Mouse (Mus musculus) intestine, embryonic 15.5 days (tissue): ENCODE results near the gene Ddx42. TPM values are rescaled to one million over a fixed set of nuclear protein-coding genes. Genes with fewer than 3 reads are reported as not detected.

Experiments
- ATAC-seq: fragments of 200-750 bp; cut with Nextera tagmentation; 2 replicates; pipeline ENCODE4 v1.8.0; 2017; ENCODE audit warnings: moderate TSS enrichment, moderate library complexity
- H3K27ac ChIP-seq: fragments of 300-500 bp; sonication (generic); 2 replicates; pipeline ENCODE4 v1.5.1; 2015; ENCODE audit warnings: mild to moderate bottlenecking, inconsistent platforms
- H3K27me3 ChIP-seq: fragments of 300-500 bp; sonication (generic); replicated peaks from 2 replicates; pipeline ENCODE4 v1.6.1; 2015; ENCODE audit warnings: inconsistent platforms
- H3K36me3 ChIP-seq: fragments of 300-500 bp; sonication (generic); 2 replicates; pipeline ENCODE4 v1.6.1; 2015; ENCODE audit warnings: inconsistent platforms
- H3K4me1 ChIP-seq: fragments of 300-500 bp; sonication (generic); replicated peaks from 2 replicates; pipeline ENCODE4 v1.6.1; 2015; ENCODE audit warnings: inconsistent platforms
- H3K4me2 ChIP-seq: fragments of 300-500 bp; sonication (generic); replicated peaks from 2 replicates; pipeline ENCODE4 v1.6.1; 2015; ENCODE audit warnings: mild to moderate bottlenecking, inconsistent platforms
- H3K4me3 ChIP-seq: fragments of 300-500 bp; sonication (generic); replicated peaks from 2 replicates; pipeline ENCODE4 v1.5.1; 2015; ENCODE audit warnings: inconsistent platforms
- H3K9ac ChIP-seq: fragments of 300-500 bp; sonication (generic); 2 replicates; pipeline ENCODE4 v1.6.1; 2015; ENCODE audit warnings: inconsistent platforms
- H3K9me3 ChIP-seq: fragments of 300-500 bp; sonication (generic); 2 replicates; pipeline ENCODE4 v1.6.1; 2016; ENCODE audit warnings: inconsistent platforms
- WGBS: fragments of 180-500 bp; shearing (Covaris S2); methylation state at CpG from one replicate; pipeline ENCODE4 v1.1.7; 2015; 5-methylcytosine and 5-hydroxymethylcytosine counted together
- polyA plus RNA-seq: library from polyadenylated mRNA; unstranded; fragments of >200 nt; fragmentation: Nextera tagmentation; extraction: Ambion mirVana; gene quantifications from 2 replicates; pipeline ENCODE4 v1.2.1, GENCODE M21; 2015

Ddx42 gene
- polyA plus RNA-seq, result 58.1 and 62.9 TPM in 2 replicates

DNA sequence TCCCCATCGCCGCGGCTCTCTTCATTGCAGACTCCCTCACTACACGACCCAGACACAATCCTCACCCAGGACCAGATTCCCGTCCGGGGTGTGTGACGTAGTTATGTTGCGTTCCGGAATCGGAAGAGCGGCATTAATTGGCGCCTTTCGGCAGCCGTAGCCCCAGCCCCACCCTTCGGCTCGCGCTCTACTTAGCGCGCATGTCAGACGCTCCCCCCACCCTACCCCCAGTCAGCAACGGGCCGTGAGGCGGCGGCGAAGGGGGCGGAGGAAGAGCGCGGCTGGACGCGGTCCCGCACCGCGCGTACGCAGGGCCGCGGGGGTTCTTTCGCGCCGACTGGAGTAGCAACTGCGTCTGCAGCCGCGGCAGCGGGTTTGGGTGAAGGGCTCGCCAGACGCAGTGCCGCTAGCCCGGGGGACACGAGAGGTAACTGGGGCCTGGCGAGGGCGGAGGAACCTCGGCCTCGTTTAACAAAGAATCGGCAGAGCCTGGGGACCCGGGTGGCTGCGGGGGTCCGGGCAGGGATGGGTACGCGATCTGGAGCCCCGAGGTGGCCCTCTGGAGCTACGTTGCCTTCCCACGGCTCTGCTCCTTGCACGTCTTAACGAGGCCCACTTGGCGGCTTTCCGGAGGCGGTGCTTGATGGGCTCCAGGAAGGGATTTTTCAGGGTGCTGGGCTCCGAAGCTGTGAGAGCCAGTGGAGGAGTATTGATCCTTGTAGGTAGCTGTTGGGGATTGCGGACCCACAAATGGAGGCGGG is at the start of gene Ddx42:
Gene Ddx42 (plus strand): TSS at position 197 of the 761 bp plus-strand sequence.
- Histone ChIP-seq H3K27me3 (no peaks in the 10 kb centered on the region), H3K9me3 (no peaks in the 10 kb centered on the region), H3K4me3 (peak within 1 kb of the TSS; percentile 86), H3K9ac (peak within 1 kb of the TSS; percentile 97), H3K27ac (peak within 1 kb of the TSS; percentile 91), H3K4me1 (peaks cover 16% of the 10 kb centered on the region), H3K4me2 (peak within 1 kb of the TSS; percentile 63), H3K36me3 (peaks cover under 1% of the 10 kb centered on the region)
- ATAC-seq, result peak; percentile 93
- under 1% methylated on average over 70 of the region's 70 CpGs for WGBS

DNA sequence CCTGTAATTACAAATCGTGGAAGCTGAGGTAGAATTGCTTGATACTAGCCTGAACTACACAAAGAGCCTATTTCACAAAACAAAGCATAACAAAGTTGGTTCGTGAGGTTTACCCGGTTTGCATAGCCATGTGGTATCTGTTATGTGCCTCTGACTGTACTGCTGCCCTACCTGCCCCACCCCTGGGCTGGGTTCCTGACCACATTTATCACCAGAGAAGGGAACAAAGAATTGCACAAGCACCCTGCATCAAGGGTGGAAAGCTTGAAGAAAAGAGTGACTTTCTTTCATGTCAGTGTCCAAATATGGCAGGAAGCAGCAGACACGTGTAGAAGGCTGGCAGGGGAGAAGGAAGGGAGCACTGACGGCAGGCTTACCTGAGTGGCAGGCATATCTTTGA is 49.3 kb upstream of the Ddx42 start:
- 0 out of 2 replicates have a peak, but pooled peaks cover 7% of the 10 kb centered on the region for H3K36me3 ChIP-seq
- no peak overlapping the region for H3K4me3 ChIP-seq
- WGBS, result 75% methylated on average over 5 of the region's 5 CpGs
- H3K27ac ChIP-seq, result no peak overlapping the region
- H3K9ac ChIP-seq, result no peak overlapping the region
- no peaks in the 10 kb centered on the region for H3K9me3 ChIP-seq
- peak; percentile 53; the same call in 1 of the 2 replicates for ATAC-seq
- H3K4me2 ChIP-seq, result no peak overlapping the region
- H3K27me3 ChIP-seq, result no peaks in the 10 kb centered on the region
- H3K4me1 ChIP-seq, result no peaks in the 10 kb centered on the region

DNA sequence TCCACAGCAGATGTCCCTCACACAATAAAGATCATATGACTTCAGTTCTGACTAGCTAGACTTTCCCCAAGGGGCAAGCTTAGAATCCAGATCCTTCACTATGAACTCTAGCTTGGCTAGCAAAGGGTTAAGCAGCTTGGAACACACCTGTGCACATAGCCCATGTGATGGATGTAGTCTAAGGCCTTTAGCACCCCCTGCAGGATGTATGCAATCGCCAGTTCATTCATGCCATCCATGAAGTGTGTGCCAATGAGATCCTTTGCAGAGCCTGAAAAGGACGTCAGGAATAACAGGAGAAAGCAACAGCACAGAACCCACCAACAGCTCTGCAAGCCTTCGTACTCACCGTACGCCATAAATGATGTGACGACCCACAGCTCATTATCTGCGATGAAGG is 45.9 kb upstream of the Ddx42 start:
- Histone ChIP-seq H3K4me1 (no peaks in the 10 kb centered on the region), H3K27ac (no peak overlapping the region), H3K9me3 (no peaks in the 10 kb centered on the region), H3K4me2 (no peak overlapping the region), H3K27me3 (no peaks in the 10 kb centered on the region), H3K9ac (no peak overlapping the region), H3K4me3 (no peak overlapping the region), H3K36me3 (no peaks in the 10 kb centered on the region)
- WGBS, result 76% methylated on average over 7 of the region's 7 CpGs
- peak; percentile 53; the same call in 1 of the 2 replicates for ATAC-seq

DNA sequence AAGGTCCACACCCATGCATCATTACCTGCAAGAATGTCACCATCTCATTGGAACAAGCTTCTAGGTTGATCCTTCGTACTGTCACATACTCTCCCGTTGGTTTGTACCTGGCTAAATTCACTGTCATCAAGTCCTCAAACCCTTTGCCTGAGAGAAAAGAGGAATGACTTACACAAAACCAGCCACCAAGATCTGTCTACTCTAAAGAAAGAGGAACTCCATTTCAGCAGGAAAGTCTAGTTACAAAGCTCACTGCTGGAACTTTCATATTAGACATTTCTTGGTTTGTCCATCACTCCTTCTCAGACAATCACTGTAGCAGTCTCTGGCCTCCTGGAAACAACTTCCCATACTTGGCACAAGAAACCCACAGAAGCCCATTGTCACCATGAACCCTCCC is 43.5 kb upstream of the Ddx42 start:
- Histone ChIP-seq H3K4me3 (no peak overlapping the region), H3K27ac (no peak overlapping the region), H3K4me1 (no peaks in the 10 kb centered on the region), H3K4me2 (no peak overlapping the region), H3K9ac (no peak overlapping the region), H3K27me3 (no peaks in the 10 kb centered on the region), H3K9me3 (no peaks in the 10 kb centered on the region), H3K36me3 (no peaks in the 10 kb centered on the region)
- 86% methylated on average over 2 of the region's 2 CpGs for WGBS
- ATAC-seq, result no peak

DNA sequence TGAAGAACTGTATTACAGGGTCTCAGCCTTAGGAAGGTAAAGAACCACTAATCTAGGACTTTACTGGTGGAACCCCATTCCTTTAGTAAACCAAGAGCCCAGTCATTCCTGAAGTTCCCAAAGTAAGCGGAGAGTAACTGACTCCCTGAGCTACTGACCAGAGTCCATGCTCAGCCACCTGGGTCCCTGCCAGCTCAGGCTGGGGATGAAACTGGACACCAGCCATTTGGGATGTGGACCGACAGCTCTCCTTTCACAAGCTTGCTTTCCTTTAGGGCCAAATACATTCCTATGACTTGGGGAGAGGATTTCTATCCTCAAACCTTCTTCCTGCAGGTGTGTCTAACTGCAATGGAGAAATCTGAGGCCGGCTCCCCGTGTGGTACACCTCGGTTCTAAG is 42.4 kb upstream of the Ddx42 start:
- Histone ChIP-seq H3K36me3 (no peaks in the 10 kb centered on the region), H3K4me1 (no peaks in the 10 kb centered on the region), H3K9me3 (no peaks in the 10 kb centered on the region), H3K27ac (no peak overlapping the region), H3K4me3 (no peak overlapping the region), H3K9ac (no peak overlapping the region), H3K4me2 (no peak overlapping the region), H3K27me3 (no peaks in the 10 kb centered on the region)
- WGBS, result 84% methylated on average over 5 of the region's 5 CpGs
- ATAC-seq, result no peak

DNA sequence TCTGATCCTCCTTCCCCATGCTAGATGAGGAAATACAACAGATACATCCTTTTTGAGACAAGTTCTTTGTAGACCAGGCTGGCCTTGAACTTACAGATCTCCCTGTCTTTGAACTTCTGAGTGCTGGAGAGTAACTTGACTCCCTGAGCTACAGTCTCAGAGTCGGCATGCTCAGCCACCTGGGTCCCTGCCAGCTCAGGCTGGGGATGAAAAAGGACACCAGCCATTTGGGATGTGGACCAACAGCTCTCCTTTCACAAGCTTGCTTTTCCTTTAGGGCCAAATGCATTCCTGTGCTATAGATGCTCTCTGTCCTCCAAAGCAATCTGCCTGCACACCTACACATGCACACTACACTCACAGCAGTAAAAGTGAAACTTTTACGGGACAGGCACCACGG is 41.6 kb upstream of the Ddx42 start:
- no peaks in the 10 kb centered on the region for H3K36me3 ChIP-seq
- 46% methylated on average over 3 of the region's 3 CpGs for WGBS
- no peak overlapping the region for H3K4me3 ChIP-seq
- H3K4me1 ChIP-seq, result no peaks in the 10 kb centered on the region
- no peaks in the 10 kb centered on the region for H3K9me3 ChIP-seq
- H3K27ac ChIP-seq, result no peak overlapping the region
- H3K4me2 ChIP-seq, result no peak overlapping the region
- ATAC-seq, result no peak
- H3K27me3 ChIP-seq, result no peaks in the 10 kb centered on the region
- no peak overlapping the region for H3K9ac ChIP-seq

DNA sequence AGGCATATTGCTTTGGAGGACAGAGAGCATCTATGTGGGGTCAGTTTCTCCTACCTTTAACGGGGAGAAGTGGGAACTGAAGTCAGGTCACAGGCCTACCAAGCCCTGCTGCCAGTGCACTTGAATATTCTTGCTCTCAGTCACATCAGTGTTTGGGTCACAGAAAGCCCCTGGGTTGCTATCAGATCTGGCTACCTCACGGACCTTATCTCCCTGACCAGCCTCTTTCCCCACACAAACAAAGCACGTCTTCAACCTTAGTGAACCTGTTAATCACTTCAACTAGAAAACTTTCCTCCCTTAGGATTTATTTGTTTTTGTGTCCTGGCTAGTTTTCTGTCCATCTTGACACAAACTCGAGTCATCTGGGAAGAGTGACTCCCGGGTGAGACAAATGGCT is 40.4 kb upstream of the Ddx42 start:
- Histone ChIP-seq H3K27ac (no peak overlapping the region), H3K4me2 (no peak overlapping the region), H3K4me1 (no peaks in the 10 kb centered on the region), H3K27me3 (no peaks in the 10 kb centered on the region), H3K9ac (no peak overlapping the region), H3K9me3 (no peaks in the 10 kb centered on the region), H3K4me3 (no peak overlapping the region), H3K36me3 (no peaks in the 10 kb centered on the region)
- WGBS, result 60% methylated on average over 5 of the region's 5 CpGs
- no peak for ATAC-seq

DNA sequence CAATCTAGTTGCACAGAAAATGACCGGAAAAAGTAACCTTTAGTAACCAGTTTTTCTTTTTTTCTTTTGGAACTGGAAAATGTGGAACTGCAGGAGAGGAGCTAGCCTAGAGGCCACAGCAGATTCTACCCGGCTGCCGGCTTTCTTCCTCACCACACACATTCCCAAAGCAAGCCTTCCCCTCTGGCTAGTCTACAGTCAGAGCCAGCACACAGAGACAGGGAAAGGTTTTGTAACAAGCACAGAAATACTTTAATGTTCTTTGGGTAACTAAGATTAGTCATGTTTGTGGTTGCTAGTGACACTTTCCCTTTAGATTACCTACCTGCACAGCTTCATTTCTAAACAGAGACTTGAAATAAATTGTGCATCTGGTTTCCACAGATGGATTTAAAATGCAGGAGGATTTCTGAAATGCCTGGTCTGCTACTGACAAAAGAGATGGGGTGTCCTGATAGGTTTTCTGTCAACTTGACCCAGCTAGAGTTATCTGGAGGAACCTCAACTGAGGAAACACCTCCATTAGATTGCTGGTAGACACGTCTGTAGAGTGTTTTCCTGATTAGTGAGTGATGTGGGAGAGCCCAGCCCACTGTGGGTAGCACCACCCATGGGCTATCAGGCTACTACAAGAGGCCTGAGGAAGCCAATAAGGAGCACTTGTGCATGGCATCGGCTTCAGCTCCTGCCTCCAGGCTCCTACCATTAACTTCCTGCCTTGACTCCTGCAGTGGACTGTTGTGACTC is 38.5 kb upstream of the Ddx42 start:
- Histone ChIP-seq H3K4me1 (no peaks in the 10 kb centered on the region), H3K4me2 (no peak overlapping the region), H3K36me3 (no peaks in the 10 kb centered on the region), H3K9ac (no peak overlapping the region), H3K9me3 (no peaks in the 10 kb centered on the region), H3K4me3 (no peak overlapping the region), H3K27me3 (no peaks in the 10 kb centered on the region), H3K27ac (no peak overlapping the region)
- no peak for ATAC-seq
- WGBS, result 71% methylated on average over 5 of the region's 5 CpGs

DNA sequence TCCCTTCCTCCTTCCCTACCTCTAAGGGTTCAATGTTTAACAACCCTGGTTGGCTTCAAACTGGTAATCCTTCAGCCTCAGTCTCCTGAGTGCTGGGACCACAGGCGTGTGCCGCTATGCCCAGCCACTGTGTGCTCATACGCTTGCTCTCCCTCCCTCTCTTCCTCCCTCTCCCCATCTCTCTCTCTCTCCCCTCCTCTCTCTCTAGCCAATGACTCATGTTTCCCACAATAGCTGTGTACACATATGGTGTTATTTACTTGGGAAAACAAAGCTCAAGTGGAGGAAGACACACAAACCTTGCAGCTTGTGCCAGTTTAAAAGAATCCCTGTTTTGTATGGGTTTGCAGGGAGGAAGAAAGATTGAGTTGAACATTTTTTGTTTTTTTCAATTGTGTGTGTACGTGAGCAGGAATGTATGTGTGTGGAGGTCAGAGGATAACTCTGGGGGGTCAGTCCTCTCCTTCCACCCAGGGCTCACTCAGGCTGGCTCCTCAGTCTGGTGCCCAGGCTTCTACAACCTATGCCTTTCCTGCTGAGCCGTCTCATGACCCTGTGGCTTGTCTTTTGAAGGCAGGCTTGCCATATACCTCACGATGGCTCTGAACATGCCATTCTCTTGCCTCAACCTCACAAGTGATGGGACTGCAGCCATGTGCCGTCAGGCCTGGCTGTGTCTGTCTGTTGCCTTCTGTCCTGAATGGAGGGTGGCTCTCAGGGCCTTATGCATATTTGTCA is 36.8 kb upstream of the Ddx42 start:
- H3K4me3 ChIP-seq, result no peak overlapping the region
- H3K4me1 ChIP-seq, result no peaks in the 10 kb centered on the region
- no peak overlapping the region for H3K27ac ChIP-seq
- no peak overlapping the region for H3K4me2 ChIP-seq
- no peak for ATAC-seq
- no peaks in the 10 kb centered on the region for H3K27me3 ChIP-seq
- H3K9ac ChIP-seq, result no peak overlapping the region
- no peaks in the 10 kb centered on the region for H3K9me3 ChIP-seq
- H3K36me3 ChIP-seq, result no peaks in the 10 kb centered on the region
- WGBS, result 76% methylated on average over 7 of the region's 7 CpGs

DNA sequence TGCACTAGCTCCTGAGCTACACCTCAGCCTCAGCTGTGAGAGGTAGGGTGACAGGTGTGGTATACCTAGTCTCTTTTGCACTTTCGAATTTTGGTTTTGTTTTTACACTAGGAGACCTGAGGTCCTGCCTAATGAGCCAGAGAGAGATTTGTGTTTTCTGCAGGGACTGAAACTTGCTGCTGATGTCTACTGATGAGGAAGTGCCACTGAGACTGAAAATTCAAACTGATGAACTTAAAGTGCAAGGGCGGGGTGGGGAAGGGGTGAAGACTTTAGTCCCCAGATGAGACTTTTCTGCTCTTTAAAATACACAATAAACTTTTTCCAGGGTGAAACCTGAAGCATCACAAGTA is 36.3 kb upstream of the Ddx42 start:
- Histone ChIP-seq H3K9ac (no peak overlapping the region), H3K27ac (no peak overlapping the region), H3K9me3 (no peaks in the 10 kb centered on the region), H3K4me1 (no peaks in the 10 kb centered on the region), H3K4me3 (no peak overlapping the region), H3K36me3 (no peaks in the 10 kb centered on the region), H3K4me2 (no peak overlapping the region), H3K27me3 (no peaks in the 10 kb centered on the region)
- ATAC-seq, result no peak
- 79% methylated on average over 2 of the region's 2 CpGs for WGBS

DNA sequence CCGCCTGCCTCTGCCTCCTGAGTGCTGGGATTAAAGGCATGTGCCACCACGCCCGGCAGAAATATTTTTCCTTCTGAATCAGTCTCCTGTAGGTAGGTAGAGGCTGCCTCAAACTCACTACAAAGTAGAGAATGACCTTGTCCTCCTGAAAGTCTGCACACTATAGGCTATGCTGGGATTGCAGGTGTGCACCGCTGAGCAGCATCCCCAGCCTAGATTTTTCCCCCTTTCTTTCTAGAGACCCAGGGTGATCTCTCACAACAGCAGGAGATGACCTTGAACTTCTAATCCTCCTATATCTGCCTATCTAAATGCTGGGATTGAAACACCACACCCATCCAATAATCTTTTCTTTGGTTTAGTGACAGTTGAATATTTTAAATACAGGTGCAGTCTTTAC is 29.4 kb upstream of the Ddx42 start:
- Histone ChIP-seq H3K4me3 (no peak overlapping the region), H3K27me3 (no peaks in the 10 kb centered on the region), H3K9ac (no peak overlapping the region), H3K4me1 (no peaks in the 10 kb centered on the region), H3K9me3 (no peaks in the 10 kb centered on the region), H3K36me3 (no peaks in the 10 kb centered on the region), H3K4me2 (no peak overlapping the region), H3K27ac (no peak overlapping the region)
- no peak for ATAC-seq
- 88% methylated on average over 4 of the region's 4 CpGs for WGBS

DNA sequence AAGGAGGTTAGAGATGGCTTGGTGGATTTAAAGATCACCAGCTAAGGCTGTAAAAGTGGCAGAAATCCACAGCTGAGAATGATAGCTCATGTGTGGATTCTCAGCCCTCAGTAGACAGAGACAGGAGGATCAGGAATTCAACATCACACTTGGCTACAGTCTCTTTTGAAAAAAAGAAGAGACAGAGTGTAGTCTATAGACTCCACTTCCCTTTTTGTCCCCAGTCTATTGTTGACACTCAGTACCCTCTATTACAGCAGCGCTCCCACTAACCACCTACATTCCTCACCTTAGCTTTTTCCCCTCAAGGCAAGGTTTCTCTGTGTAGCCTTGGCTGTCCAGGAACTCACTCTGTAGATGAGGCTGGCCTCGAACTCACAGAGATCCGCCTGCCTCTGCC is 25.0 kb upstream of the Ddx42 start:
- no peak overlapping the region for H3K9ac ChIP-seq
- no peak overlapping the region for H3K4me2 ChIP-seq
- H3K4me1 ChIP-seq, result 0 out of 2 replicates have a peak, but pooled peaks cover 3% of the 10 kb centered on the region
- 0 out of 2 replicates have a peak, but pooled peaks cover 2% of the 10 kb centered on the region for H3K36me3 ChIP-seq
- H3K9me3 ChIP-seq, result no peaks in the 10 kb centered on the region
- H3K4me3 ChIP-seq, result no peak overlapping the region
- H3K27me3 ChIP-seq, result no peaks in the 10 kb centered on the region
- no peak overlapping the region for H3K27ac ChIP-seq
- 96% methylated on average over 3 of the region's 3 CpGs for WGBS
- no peak for ATAC-seq
